Mouse (Mus musculus) lung, embryonic 14.5 days (tissue): ENCODE results near the gene Acvr2b. TPM values are rescaled to one million over a fixed set of nuclear protein-coding genes. Genes with fewer than 3 reads are reported as not detected.

Experiments
- ATAC-seq: fragments of 200-750 bp; cut with Nextera tagmentation; 2 replicates; pipeline ENCODE4 v1.8.0; 2017; ENCODE audit warnings: mild to moderate bottlenecking, moderate TSS enrichment, moderate library complexity; ENCODE audit not compliant: insufficient read depth
- DNase-seq: peaks from one replicate; pipeline ENCODE4 v3.0.0-alpha.2; 2015
- H3K27ac ChIP-seq: fragments of 300-500 bp; sonication (generic); 2 replicates; pipeline ENCODE4 v1.5.1; 2014; ENCODE audit warnings: low read depth, mild to moderate bottlenecking, moderate library complexity
- H3K27me3 ChIP-seq: fragments of 300-500 bp; sonication (generic); 2 replicates; pipeline ENCODE4 v1.6.1; 2014; ENCODE audit warnings: low read length, control low read depth; ENCODE audit not compliant: insufficient read depth
- H3K36me3 ChIP-seq: fragments of 300-500 bp; sonication (generic); 2 replicates; pipeline ENCODE4 v1.6.1; 2014; ENCODE audit warnings: control low read depth; ENCODE audit not compliant: insufficient read depth
- H3K4me1 ChIP-seq: fragments of 300-500 bp; sonication (generic); 2 replicates; pipeline ENCODE4 v1.6.1; 2014; ENCODE audit warnings: antibody characterized with exemption, control low read depth; ENCODE audit not compliant: insufficient read depth
- H3K4me2 ChIP-seq: fragments of 300-500 bp; sonication (generic); 2 replicates; pipeline ENCODE4 v1.6.1; 2014; ENCODE audit warnings: mild to moderate bottlenecking
- H3K4me3 ChIP-seq: fragments of 300-500 bp; sonication (generic); 2 replicates; pipeline ENCODE4 v1.5.1; 2014; ENCODE audit warnings: low read depth, low read length
- H3K9ac ChIP-seq: fragments of 300-500 bp; sonication (generic); 2 replicates; pipeline ENCODE4 v1.6.1; 2014
- H3K9me3 ChIP-seq: fragments of 300-500 bp; sonication (generic); 2 replicates; pipeline ENCODE4 v1.6.1; 2016; ENCODE audit warnings: low read depth, low read length, control low read depth
- CTCF ChIP-seq: IDR thresholded peaks from 2 replicates; pipeline ENCODE4 v1.5.1; 2016; ENCODE audit warnings: antibody characterized with exemption, low read depth
- WGBS: fragments of 180-500 bp; shearing (Covaris S2); extraction: QIAGEN DNeasy Blood & Tissue Kit; methylation state at CpG from one replicate; pipeline ENCODE4 v1.1.7; 2014; 5-methylcytosine and 5-hydroxymethylcytosine counted together
- polyA plus RNA-seq: library from polyadenylated mRNA; unstranded; fragments of >200 nt; fragmentation: Nextera tagmentation; extraction: Ambion mirVana; gene quantifications from 2 replicates; pipeline ENCODE4 v1.2.1, GENCODE M21; 2014

Gene Acvr2b
- polyA plus RNA-seq, 1 experiment from 2014 or later: 28.2 TPM

- H3K27ac ChIP-seq: no peak overlapping the region
- H3K4me3 ChIP-seq: no peak overlapping the region
Observed at GRCm38 (mm10) chr9:119407884-119408283, 6.0 kb downstream of the Acvr2b start.

GRCm38 (mm10) chr9:119408898-119409664, 7.2 kb downstream of the Acvr2b start:
- no peak for ATAC-seq
- no peak overlapping the region for H3K9ac ChIP-seq
- no peak for TF ChIP-seq CTCF
- no peak overlapping the region for H3K27ac ChIP-seq
- peaks cover 1% of the 10 kb centered on the region; the same call in 1 of the 2 replicates for H3K4me1 ChIP-seq
- no peaks in the 10 kb centered on the region for H3K27me3 ChIP-seq
- WGBS: 75% methylated on average over 11 of the region's 11 CpGs
- no peak for DNase-seq
- peaks cover 13% of the 10 kb centered on the region; the same call in 1 of the 2 replicates for H3K9me3 ChIP-seq
- H3K4me2 ChIP-seq: no peak overlapping the region
- H3K4me3 ChIP-seq: no peak overlapping the region
- no peaks in the 10 kb centered on the region for H3K36me3 ChIP-seq

More at GRCm38 (mm10) chr9:119407884-119408283, 6.0 kb downstream of the Acvr2b start:
- Histone ChIP-seq H3K4me1 (peaks cover 5% of the 10 kb centered on the region; the same call in 1 of the 2 replicates), H3K36me3 (no peaks in the 10 kb centered on the region), H3K4me2 (no peak overlapping the region), H3K27me3 (no peaks in the 10 kb centered on the region), H3K9me3 (peaks cover 9% of the 10 kb centered on the region; the same call in 1 of the 2 replicates), H3K9ac (no peak overlapping the region)
- no peak for ATAC-seq
- 73% methylated on average over 15 of the region's 15 CpGs for WGBS
- DNase-seq: no peak
- no peak for TF ChIP-seq CTCF

- 81% methylated on average over 5 of the region's 5 CpGs for WGBS
- TF ChIP-seq CTCF: no peak
Observed at GRCm38 (mm10) chr9:119409864-119410263, 7.9 kb downstream of the Acvr2b start.

GRCm38 (mm10) chr9:119418025-119418424, 16.1 kb downstream of the Acvr2b start:
- no peak for ATAC-seq
- TF ChIP-seq CTCF: no peak
- Histone ChIP-seq H3K27me3 (no peaks in the 10 kb centered on the region), H3K4me2 (no peak overlapping the region), H3K9ac (no peak overlapping the region), H3K9me3 (peaks cover 3% of the 10 kb centered on the region; the same call in 1 of the 2 replicates), H3K4me1 (peaks cover 15% of the 10 kb centered on the region), H3K4me3 (no peak overlapping the region), H3K27ac (no peak overlapping the region), H3K36me3 (no peaks in the 10 kb centered on the region)
- 71% methylated on average over 18 of the region's 18 CpGs for WGBS
- DNase-seq: no peak

More at GRCm38 (mm10) chr9:119409864-119410263, 7.9 kb downstream of the Acvr2b start:
- no peaks in the 10 kb centered on the region for H3K36me3 ChIP-seq
- no peak overlapping the region for H3K4me3 ChIP-seq
- no peaks in the 10 kb centered on the region for H3K27me3 ChIP-seq
- no peak for DNase-seq
- ATAC-seq: no peak
- no peaks in the 10 kb centered on the region for H3K4me1 ChIP-seq
- no peak overlapping the region for H3K9ac ChIP-seq
- H3K4me2 ChIP-seq: no peak overlapping the region
- H3K27ac ChIP-seq: no peak overlapping the region
- peaks cover 13% of the 10 kb centered on the region; the same call in 1 of the 2 replicates for H3K9me3 ChIP-seq

GRCm38 (mm10) chr9:119419852-119420438, 18.0 kb downstream of the Acvr2b start:
- Histone ChIP-seq H3K9ac (no peak overlapping the region), H3K27me3 (no peaks in the 10 kb centered on the region), H3K4me3 (no peak overlapping the region), H3K4me1 (peaks cover 22% of the 10 kb centered on the region), H3K4me2 (no peak overlapping the region), H3K27ac (peak overlapping the region; percentile 2; the same call in 1 of the 2 replicates), H3K9me3 (no peaks in the 10 kb centered on the region), H3K36me3 (no peaks in the 10 kb centered on the region)
- WGBS: 58% methylated on average over 12 of the region's 12 CpGs
- no peak for TF ChIP-seq CTCF
- DNase-seq: no peak
- no peak for ATAC-seq

- TF ChIP-seq CTCF: 0 out of 2 replicates have a peak, but pooled peaks have one; percentile 7
- Histone ChIP-seq H3K4me1 (peaks cover 23% of the 10 kb centered on the region), H3K9me3 (no peaks in the 10 kb centered on the region), H3K4me2 (peak overlapping the region; percentile 40; the same call in 1 of the 2 replicates), H3K9ac (peak overlapping the region; percentile 25; the same call in 1 of the 2 replicates), H3K27me3 (no peaks in the 10 kb centered on the region), H3K27ac (peak overlapping the region; percentile 71; the same call in 1 of the 2 replicates), H3K36me3 (peaks cover 19% of the 10 kb centered on the region; the same call in 1 of the 2 replicates), H3K4me3 (no peak overlapping the region)
- ATAC-seq (peak; percentile 90), DNase-seq (peak; percentile 94)
- 16% methylated on average over 7 of the region's 7 CpGs for WGBS
Observed at GRCm38 (mm10) chr9:119425217-119425975, 23.5 kb downstream of the Acvr2b start.
